Mouse (Mus musculus): Measurements from ENCODE around the gene Vcpkmt. TPM values are rescaled to one million over a fixed set of nuclear protein-coding genes. Genes with fewer than 3 reads are reported as not detected.

Gene Vcpkmt
- polyA plus RNA-seq, 1 experiment from 2014 or later, result 27.2 TPM

DNA sequence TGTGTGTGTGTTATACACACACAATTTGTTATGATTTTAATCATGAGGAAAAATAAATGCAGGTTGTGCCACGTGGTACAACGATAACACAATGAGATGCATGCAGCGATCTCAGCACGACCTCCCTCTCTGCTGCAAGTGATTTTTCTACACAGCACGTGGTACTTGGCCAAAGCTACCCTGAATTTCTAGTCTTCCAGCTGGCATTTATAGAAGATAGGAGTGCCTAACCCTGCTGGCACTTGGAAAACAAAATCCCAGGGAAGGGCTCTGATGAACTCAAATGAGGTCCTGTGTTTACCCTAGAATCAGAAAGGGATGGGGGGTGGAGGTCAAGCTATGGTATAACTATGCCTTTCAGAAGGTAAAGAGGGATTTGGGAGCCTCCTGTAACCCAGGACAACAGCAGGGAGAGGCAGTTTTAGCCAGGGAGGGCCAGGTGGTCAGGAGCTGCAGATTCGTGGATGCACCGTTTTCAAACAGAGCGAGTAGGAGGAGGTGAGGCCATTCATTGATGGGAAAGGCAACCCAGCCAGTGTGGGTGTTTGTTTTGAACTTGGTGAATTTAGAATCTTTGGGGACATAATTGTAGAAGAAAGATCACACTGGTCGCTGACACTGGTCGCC is 46.1 kb downstream of the Vcpkmt start:
- H3K9me3 ChIP-seq, result no peaks in the 10 kb centered on the region
- H3K4me2 ChIP-seq, result no peak overlapping the region
- H3K36me3 ChIP-seq (replicated peaks), result no peaks in the 10 kb centered on the region
- no peak overlapping the region for H3K9ac ChIP-seq
- H3K27me3 ChIP-seq (replicated peaks), result no peaks in the 10 kb centered on the region
- H3K4me1 ChIP-seq, result peaks cover 13% of the 10 kb centered on the region; the same call in 1 of the 2 replicates
- peak overlapping the region; percentile 48; the same call in 1 of the 2 replicates for H3K27ac ChIP-seq
- no peak overlapping the region for H3K4me3 ChIP-seq
- WGBS, result 62% methylated on average over 10 of the region's 10 CpGs
- ATAC-seq (replicated peaks), result no peak

DNA sequence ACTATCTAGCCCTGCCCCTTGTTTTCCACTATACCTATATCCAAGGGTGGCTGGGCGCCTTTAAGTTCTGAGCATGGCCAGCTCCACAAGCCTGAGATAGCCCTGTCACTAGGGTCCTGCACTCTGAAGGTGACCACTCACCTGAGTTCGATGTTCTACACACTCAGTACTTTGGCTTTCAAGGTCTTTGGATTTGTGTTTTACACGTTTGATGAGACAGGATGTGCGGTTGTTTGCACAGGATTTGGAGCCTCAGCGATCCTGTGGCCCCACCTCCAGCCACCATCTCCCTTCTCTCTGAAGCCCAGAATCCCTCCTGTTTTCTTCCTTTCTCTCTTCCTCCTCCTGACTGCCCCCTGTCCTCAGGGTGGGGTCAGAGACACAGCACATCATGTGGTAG is 49.6 kb downstream of the Vcpkmt start:
- H3K4me3 ChIP-seq, result no peak overlapping the region
- no peak for ATAC-seq (replicated peaks)
- no peaks in the 10 kb centered on the region for H3K9me3 ChIP-seq
- H3K36me3 ChIP-seq (replicated peaks), result no peaks in the 10 kb centered on the region
- H3K27ac ChIP-seq, result no peak overlapping the region
- no peak overlapping the region for H3K4me2 ChIP-seq
- WGBS, result 87% methylated on average over 5 of the region's 5 CpGs
- peaks cover 13% of the 10 kb centered on the region; the same call in 1 of the 2 replicates for H3K4me1 ChIP-seq
- H3K27me3 ChIP-seq (replicated peaks), result no peaks in the 10 kb centered on the region
- H3K9ac ChIP-seq, result no peak overlapping the region

GRCm38 (mm10) chr12:69532530-69532929 is 50.3 kb downstream of the Vcpkmt start:
- Histone ChIP-seq H3K4me3 (no peak overlapping the region), H3K4me2 (no peak overlapping the region), H3K36me3 (replicated peaks) (no peaks in the 10 kb centered on the region), H3K4me1 (peaks cover 10% of the 10 kb centered on the region; the same call in 1 of the 2 replicates), H3K27me3 (replicated peaks) (no peaks in the 10 kb centered on the region), H3K27ac (no peak overlapping the region), H3K9ac (no peak overlapping the region), H3K9me3 (no peaks in the 10 kb centered on the region)
- ATAC-seq (replicated peaks), result no peak
- WGBS, result 82% methylated on average over 3 of the region's 3 CpGs

- H3K4me2 ChIP-seq, result no peak overlapping the region
- H3K9me3 ChIP-seq, result no peaks in the 10 kb centered on the region
- H3K4me1 ChIP-seq, result peaks cover 5% of the 10 kb centered on the region; the same call in 1 of the 2 replicates
- H3K36me3 ChIP-seq (replicated peaks), result no peaks in the 10 kb centered on the region
- H3K27ac ChIP-seq, result no peak overlapping the region
- H3K27me3 ChIP-seq (replicated peaks), result no peaks in the 10 kb centered on the region
- ATAC-seq (replicated peaks), result no peak
- no peak overlapping the region for H3K9ac ChIP-seq
- WGBS, result 93% methylated on average over 4 of the region's 4 CpGs
- no peak overlapping the region for H3K4me3 ChIP-seq
These were observed 50.7 kb downstream of the Vcpkmt start for GRCm38 (mm10) chr12:69532091-69532490.

- no peak for ATAC-seq (replicated peaks)
- Histone ChIP-seq H3K27me3 (replicated peaks) (no peaks in the 10 kb centered on the region), H3K27ac (no peak overlapping the region), H3K4me3 (no peak overlapping the region), H3K36me3 (replicated peaks) (no peaks in the 10 kb centered on the region), H3K4me1 (no peaks in the 10 kb centered on the region), H3K9me3 (no peaks in the 10 kb centered on the region), H3K4me2 (no peak overlapping the region), H3K9ac (no peak overlapping the region)
- WGBS, result 89% methylated on average over 13 of the region's 13 CpGs
These were observed 53.0 kb downstream of the Vcpkmt start for GRCm38 (mm10) chr12:69529694-69530403.

- Histone ChIP-seq H3K9me3 (no peaks in the 10 kb centered on the region), H3K27ac (no peak overlapping the region), H3K4me1 (no peaks in the 10 kb centered on the region), H3K36me3 (replicated peaks) (no peaks in the 10 kb centered on the region), H3K4me3 (no peak overlapping the region), H3K9ac (no peak overlapping the region), H3K4me2 (no peak overlapping the region), H3K27me3 (replicated peaks) (no peaks in the 10 kb centered on the region)
- 94% methylated on average over 8 of the region's 8 CpGs for WGBS
- no peak for ATAC-seq (replicated peaks)
These were observed 54.4 kb downstream of the Vcpkmt start for GRCm38 (mm10) chr12:69528275-69529032.

Small RNA genes within 50 kb of the gene (microRNA-seq; reads per million reads assigned to microRNA genes)
- not detected for gene Gm23018

Other genes with a start within 250 kb of the Vcpkmt start
- 87.0 and 93.6 TPM in 2 replicates for gene Nemf, start 225.9 kb downstream of the Vcpkmt start, polyA plus RNA-seq (2015; fragmentation: Nextera tagmentation; extraction: Ambion mirVana)
- 25.9 and 27.3 TPM in 2 replicates for gene Arf6, start 210.9 kb downstream of the Vcpkmt start, polyA plus RNA-seq (2015; fragmentation: Nextera tagmentation; extraction: Ambion mirVana)
- 0.63 and 1.0 TPM in 2 replicates for gene Gm9887, start 210.6 kb downstream of the Vcpkmt start, polyA plus RNA-seq (2015; fragmentation: Nextera tagmentation; extraction: Ambion mirVana)
- gene Sos2, start 98.8 kb upstream of the Vcpkmt start, polyA plus RNA-seq (2015; fragmentation: Nextera tagmentation; extraction: Ambion mirVana), result 13.0 and 13.2 TPM in 2 replicates
- gene L2hgdh, start 141.8 kb upstream of the Vcpkmt start, polyA plus RNA-seq (2015; fragmentation: Nextera tagmentation; extraction: Ambion mirVana), result 14.3 and 14.5 TPM in 2 replicates
- 33.0 and 33.3 TPM in 2 replicates for gene Atp5s, start 141.9 kb upstream of the Vcpkmt start, polyA plus RNA-seq (2015; fragmentation: Nextera tagmentation; extraction: Ambion mirVana)
- 8.7 and 10.0 TPM in 2 replicates for gene Cdkl1, start 208.2 kb upstream of the Vcpkmt start, polyA plus RNA-seq (2015; fragmentation: Nextera tagmentation; extraction: Ambion mirVana)

Measured in midbrain, embryonic 15.5 days (tissue).